Mouse (Mus musculus) Patski (cell line): ENCODE results near the gene Stk10. TPM values are rescaled to one million over a fixed set of nuclear protein-coding genes. Genes with fewer than 3 reads are reported as not detected.

Experiments used
- ATAC-seq: fragments of 100-300 bp; one replicate; pipeline ENCODE4 v1.8.0; 2021
- CTCF ChIA-PET: fragments of 350-600 bp; sonication (Branson Sonifier 250); formaldehyde crosslinking; loops from one replicate; lab custom pipeline; 2022; ENCODE audit warnings: inconsistent platforms; lab: Charles Lee
- POLR2A ChIA-PET: fragments of 350-600 bp; sonication (Branson Sonifier 250); formaldehyde crosslinking; loops from one replicate; lab custom pipeline; 2022; ENCODE audit warnings: antibody characterized with exemption, inconsistent platforms; lab: Charles Lee
- DNase-seq: peaks from one replicate; pipeline ENCODE4 v3.0.0-alpha.2; 2011; ENCODE audit warnings: low read depth, low spot score
- H3K27me3 ChIP-seq: fragments of 371-371 bp; one replicate; pipeline ENCODE4 v1.5.1; 2021
- CTCF ChIP-seq: fragments of 100-300 bp; IDR thresholded peaks from one replicate; pipeline ENCODE4 v1.5.1; 2021
- in situ Hi-C: fragments of 300-500 bp; cut with MboI; formaldehyde crosslinking; loops from 3 replicates; pipeline ENCODE4 v1.11.1; 2018; ENCODE audit warnings: low pct_unique_long_range_greater_than_20kb, mixed read lengths
- polyA plus RNA-seq: library from polyadenylated mRNA; unstranded; gene quantifications from one replicate; pipeline ENCODE4 v1.2.3, GENCODE M21; 2021

The Stk10 gene
- polyA plus RNA-seq, 1 experiment from 2014 or later, result 18.1 TPM

DNA sequence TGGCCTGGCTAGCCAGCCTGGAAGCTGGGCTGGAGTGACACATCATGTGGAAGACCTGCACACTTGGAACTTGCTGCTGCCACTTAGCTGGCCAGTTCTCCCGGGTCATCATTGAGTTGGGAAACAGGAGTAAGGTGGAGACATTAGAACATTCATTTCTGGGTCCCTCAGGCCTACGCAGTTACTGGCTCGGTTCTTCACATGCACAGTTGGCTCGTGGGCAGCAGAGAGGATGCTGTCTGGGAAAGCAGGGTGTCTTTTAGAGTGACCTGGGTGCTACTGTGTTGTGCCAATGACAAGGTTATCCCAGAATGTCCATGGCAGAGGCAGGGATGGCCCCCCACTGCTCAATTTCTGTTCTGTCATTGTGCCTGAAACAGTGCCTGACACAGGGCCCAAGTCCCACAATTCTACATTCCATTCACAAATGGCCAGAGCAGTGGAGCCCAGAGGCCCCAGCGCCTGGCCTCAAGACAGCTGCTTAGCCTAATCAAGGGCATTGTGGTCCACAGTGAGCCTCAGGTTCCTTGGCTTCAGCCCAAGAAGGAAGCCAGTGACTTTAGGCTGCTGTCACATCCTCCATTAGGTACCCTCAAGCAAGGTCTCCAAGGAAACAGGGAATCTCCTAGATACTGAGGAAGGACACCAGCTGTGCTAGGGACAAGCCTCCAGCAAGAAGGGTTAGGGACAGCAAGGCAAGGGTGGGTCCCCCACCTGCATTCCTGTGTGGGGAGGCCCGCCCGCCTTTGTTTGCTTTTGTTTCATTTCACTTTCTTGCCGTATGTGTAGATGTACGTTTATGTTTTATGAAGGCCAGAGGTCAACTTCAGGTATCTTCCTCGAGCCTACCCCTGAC is 34.1 kb downstream of the Stk10 start:
- DNase-seq (no peak), ATAC-seq (no peak)
- no peak for TF ChIP-seq CTCF
- POLR2A ChIA-PET, result interaction anchor here (0.9 kb wide), 1 partner anchor 9 kb away, joined by 3 read pairs; no protein-coding TSS in a partner anchor
- in situ Hi-C loops, result no loop called here
- H3K27me3 ChIP-seq, result no peaks in the 10 kb centered on the region
- CTCF ChIA-PET, result no interaction called here

DNA sequence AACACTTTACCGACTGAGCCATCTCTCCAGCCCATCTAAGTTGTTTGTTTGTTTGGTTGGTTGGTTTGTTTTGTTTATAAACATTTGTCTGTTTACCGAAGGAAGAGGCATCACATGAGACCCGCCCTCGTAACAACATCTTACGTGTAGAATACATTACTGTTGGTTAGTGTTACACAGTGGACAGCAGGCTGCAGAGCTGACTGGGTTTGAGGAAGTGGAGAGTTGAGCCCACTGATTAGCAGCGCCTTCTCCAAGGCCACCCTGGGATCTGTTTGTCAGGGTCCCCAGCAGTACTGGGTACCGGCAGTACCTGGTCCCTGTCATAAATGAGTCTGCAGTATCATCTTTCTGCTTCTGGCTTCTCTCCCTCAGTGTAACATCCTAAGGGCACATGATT is 35.0 kb downstream of the Stk10 start:
- ATAC-seq (no peak), DNase-seq (no peak)
- no peaks in the 10 kb centered on the region for H3K27me3 ChIP-seq
- no peak for TF ChIP-seq CTCF
- POLR2A ChIA-PET, result interaction anchor here (0.5 to 0.9 kb wide), 2 partner anchors 10 to 15 kb away, joined by 3 read pairs; no protein-coding TSS in a partner anchor
- CTCF ChIA-PET, result no interaction called here
- in situ Hi-C loops, result no loop called here

DNA sequence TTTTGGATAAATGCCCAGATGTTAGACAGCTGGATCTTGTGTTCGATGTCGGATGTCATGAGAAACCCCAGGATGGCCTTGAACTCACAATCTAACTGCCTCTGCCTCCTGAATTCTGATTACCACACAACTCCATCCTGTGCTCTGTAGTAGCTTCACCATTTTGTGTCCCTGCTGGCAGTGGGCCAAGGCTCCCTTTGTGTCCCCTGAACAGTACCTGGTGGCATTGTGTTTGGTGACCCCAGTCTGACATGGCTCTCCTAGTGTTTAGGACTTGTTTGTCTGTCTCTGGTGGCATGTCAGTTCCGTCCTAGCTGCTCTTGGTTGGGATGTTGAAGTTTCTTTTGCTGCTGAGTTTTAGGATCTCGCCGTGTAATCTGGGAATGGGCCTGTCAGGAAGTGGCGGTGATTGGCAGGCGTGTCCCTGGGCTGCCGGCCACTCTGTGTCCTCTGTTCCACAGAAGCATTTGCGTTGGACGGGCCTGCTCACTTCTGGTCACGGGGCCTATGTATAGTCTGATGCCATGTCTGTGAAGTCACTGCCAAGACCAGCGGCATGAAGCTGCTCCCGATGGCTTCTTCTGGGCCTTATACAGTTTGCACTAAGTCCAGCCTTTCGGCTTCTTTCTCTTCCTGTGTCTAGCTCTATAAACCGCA is 35.7 kb downstream of the Stk10 start:
- POLR2A ChIA-PET, result interaction anchor here (0.5 kb wide), 1 partner anchor 14 kb away, joined by 3 read pairs; no protein-coding TSS in a partner anchor
- DNase-seq, result no peak
- no peaks in the 10 kb centered on the region for H3K27me3 ChIP-seq
- in situ Hi-C loops, result no loop called here
- CTCF ChIA-PET, result no interaction called here
- TF ChIP-seq CTCF, result no peak
- no peak for ATAC-seq

DNA sequence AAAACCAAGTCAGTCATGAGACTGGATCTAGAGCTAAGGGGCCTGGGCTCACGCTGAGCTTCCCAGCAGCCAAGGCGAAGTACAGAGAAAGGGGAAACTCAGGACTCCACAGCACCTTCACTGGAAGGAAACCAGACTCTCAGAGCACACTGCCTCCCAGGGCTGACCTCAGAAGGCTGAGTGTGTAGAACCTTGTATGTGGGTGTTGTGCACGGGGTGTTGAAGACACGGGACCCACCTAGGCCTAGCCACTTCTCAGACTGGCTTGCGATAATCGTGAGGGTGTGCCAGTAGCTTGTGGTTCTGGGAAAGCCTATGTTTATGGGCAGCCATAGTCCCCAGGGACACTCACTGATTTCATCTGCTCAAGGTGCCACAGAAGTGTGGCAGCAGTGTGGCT is 38.0 kb downstream of the Stk10 start:
- TF ChIP-seq CTCF, result no peak
- no peak for ATAC-seq
- POLR2A ChIA-PET, result interaction anchor here (0.6 to 1.2 kb wide), 2 partner anchors 37 to 555 kb away, joined by 3 to 7 read pairs; no protein-coding TSS in a partner anchor
- no peak for DNase-seq
- in situ Hi-C loops, result no loop called here
- no peaks in the 10 kb centered on the region for H3K27me3 ChIP-seq
- CTCF ChIA-PET, result interaction anchor here (1.8 kb wide), 1 partner anchor 21 kb away, joined by 6 read pairs; no protein-coding TSS in a partner anchor

DNA sequence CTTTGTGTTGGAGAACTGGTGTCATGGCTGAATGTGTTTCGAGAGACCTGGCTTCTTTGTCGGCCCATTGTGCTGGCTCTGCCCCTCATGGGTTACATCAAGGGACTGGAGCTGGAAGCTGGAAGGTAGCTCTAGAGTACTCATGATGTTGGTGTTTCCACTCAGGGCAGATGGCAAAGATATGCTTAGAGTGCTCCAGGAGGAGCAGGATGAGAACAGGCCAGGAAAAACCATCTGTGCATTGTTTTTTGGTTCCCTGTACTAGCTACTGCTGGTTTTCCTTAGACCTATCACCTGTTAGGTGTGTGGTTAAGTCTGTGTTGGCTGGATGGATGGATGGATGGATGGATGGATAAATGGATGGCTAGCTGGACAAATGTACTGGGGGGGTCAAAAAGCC is 40.6 kb downstream of the Stk10 start:
- POLR2A ChIA-PET, result interaction anchor here (1.5 kb wide), 1 partner anchor 8 kb away, joined by 3 read pairs; no protein-coding TSS in a partner anchor
- no peak for TF ChIP-seq CTCF
- ATAC-seq (no peak), DNase-seq (no peak)
- CTCF ChIA-PET, result no interaction called here
- in situ Hi-C loops, result no loop called here
- H3K27me3 ChIP-seq, result no peaks in the 10 kb centered on the region

DNA sequence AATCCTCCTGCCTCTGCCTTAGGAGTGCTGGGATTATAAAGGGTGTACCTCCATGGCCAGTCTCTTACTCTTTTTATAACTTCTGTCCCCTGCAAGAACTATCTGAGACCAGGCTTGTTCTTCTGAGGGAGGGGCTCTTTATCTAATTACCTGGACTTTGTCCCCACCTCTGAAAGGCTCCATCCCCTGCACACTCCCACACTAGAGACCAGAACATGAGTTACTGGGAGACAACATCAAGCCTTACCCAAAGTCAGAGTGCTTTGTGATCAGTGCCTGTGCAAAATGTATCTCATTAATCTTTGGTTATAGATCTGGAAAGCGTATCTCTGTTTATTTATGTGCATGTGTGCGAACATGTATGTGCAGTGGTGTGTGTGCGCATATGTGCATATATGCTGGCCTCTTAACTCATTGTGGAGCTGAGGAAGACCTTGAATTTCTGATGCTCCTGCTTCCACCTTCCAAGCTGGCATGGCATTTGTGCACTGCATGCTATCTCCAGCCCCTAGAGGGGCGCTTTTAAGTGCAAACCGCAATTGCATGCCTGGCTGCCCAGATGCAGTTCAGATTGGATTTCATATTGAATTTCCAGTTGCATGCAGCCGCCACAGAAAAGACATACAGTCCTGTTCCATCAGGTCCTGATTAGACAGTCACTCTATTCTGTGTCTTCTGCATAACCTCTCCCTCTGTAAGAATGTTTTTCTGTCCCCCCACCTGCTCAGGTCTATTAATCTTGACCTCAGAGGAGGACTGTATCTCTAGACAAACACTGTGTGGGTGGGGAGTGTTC is 43.1 kb downstream of the Stk10 start:
- CTCF ChIA-PET, result no interaction called here
- DNase-seq (no peak), ATAC-seq (no peak)
- no peaks in the 10 kb centered on the region for H3K27me3 ChIP-seq
- no peak for TF ChIP-seq CTCF
- in situ Hi-C loops, result no loop called here
- POLR2A ChIA-PET, result no interaction called here

DNA sequence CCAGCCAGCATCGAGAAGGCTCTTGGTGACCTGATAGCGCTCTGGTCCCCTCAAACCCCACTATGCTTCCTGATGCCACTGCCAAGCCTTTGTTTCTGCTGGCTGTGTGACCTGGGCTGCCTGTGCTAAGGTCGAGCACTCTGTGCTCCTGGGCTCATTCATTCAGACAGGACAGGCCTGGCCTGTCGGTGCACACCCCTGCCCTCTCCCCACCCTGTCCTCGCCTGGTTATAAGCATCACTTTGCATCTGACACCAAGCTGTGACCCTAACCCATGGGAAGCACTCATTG is 43.6 kb downstream of the Stk10 start:
- no peaks in the 10 kb centered on the region for H3K27me3 ChIP-seq
- ChIA-PET CTCF (no interaction called here), POLR2A (no interaction called here)
- TF ChIP-seq CTCF, result no peak
- DNase-seq (no peak), ATAC-seq (no peak)
- in situ Hi-C loops, result no loop called here

DNA sequence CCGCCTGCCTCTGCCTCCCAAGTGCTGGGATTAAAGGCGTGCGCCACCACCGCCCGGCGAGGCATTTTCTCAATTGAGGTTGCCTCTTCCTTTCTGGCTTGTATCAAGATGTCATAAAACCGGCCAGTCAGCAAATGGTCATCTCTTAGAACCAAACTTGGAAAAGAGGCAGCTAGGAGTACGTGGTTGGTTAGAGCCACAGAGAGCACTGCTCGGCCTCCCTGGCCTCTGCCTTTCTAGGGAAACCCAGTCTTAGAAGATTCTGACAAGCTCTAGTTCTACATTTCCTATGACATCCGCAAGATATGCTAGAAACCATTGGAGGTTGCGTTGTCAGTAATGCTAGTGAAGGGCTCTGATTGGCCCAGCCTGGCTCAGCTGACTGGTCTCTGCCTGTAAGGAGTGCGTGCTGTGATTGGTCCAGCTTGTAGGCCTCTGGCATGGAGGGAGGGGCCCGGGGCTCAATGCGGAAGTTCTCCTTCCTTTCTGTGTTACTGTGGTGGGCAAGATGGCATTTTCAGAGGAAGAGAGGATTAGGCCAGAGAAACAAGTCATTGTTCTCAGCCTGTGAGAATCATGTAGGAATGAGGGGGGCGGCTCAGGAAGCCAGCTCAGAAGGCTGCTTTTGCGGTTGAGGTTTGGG is 47.3 kb downstream of the Stk10 start:
- DNase-seq (no peak), ATAC-seq (no peak)
- no peaks in the 10 kb centered on the region for H3K27me3 ChIP-seq
- CTCF ChIA-PET, result no interaction called here
- POLR2A ChIA-PET, result no interaction called here
- in situ Hi-C loops, result no loop called here
- no peak for TF ChIP-seq CTCF

DNA sequence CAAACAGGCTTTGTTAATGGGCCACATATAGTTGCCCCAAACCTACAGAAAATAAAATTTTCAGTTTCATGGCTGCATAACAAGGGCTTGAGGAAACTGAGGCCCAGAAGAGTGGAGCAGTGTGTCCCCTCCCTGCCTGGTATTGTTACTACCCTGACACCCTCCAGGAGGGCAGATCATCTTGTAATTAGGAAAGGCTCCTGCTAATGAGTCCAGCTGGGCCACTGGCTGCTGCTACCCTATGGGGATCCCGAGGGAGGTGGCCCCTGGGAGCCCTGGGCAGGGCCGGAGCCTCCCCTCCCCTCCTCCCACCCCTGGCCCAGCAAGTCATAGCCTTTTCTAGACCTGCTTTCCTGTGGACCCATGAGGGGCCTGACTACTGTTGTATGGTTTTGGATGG is 47.9 kb downstream of the Stk10 start:
- no peak for DNase-seq
- ATAC-seq, result no peak
- in situ Hi-C loops, result no loop called here
- CTCF ChIA-PET, result no interaction called here
- POLR2A ChIA-PET, result no interaction called here
- TF ChIP-seq CTCF, result no peak
- no peaks in the 10 kb centered on the region for H3K27me3 ChIP-seq

DNA sequence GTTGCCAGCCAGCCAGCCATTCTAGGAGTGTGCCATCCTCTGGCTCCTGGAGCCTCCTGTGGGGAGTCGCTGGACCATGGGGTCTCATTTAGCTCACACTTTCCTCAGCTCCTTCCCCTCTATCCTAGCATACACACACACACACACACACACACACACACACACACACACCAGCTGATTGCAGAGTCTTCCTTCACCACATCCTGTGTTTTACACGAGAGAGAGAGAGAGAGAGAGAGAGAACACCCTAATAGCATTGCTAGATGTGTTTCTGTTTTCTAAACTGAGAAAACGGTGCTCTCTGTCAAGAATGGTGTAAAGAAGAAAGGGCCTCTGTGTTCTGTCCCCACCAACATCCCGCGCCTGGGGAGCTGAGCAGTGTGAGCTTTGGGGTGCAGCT is 49.7 kb downstream of the Stk10 start:
- ChIA-PET POLR2A (interaction anchor here (0.6 kb wide), 3 partner anchors 15 to 51 kb away, joined by 3 to 5 read pairs (median 3); partner anchors contain the start of gene Efcab9), CTCF (interaction anchor here (0.7 to 1.5 kb wide), 3 partner anchors 50 to 126 kb away, joined by 3 to 4 read pairs (median 3); partner anchors contain the start of gene Stk10)
- no peak for ATAC-seq
- H3K27me3 ChIP-seq, result no peaks in the 10 kb centered on the region
- in situ Hi-C loops, result no loop called here
- DNase-seq, result no peak
- TF ChIP-seq CTCF, result no peak
